Mouse (Mus musculus) ES-E14 (cell line): Measurements from ENCODE around the gene Arid5b. TPM values are rescaled to one million over a fixed set of nuclear protein-coding genes. Genes with fewer than 3 reads are reported as not detected.

Source experiments
- DNase-seq: peaks from one replicate; pipeline ENCODE4 v3.0.0-alpha.2; 2013; ENCODE audit warnings: low read depth, low spot score
- H3K27ac ChIP-seq: 2 replicates; pipeline ENCODE4 v1.5.1; 2012; ENCODE audit warnings: low read depth, mild to moderate bottlenecking, low read length, moderate library complexity, mixed read lengths; ENCODE audit not compliant: poor library complexity, insufficient read depth, severe bottlenecking
- H3K36me3 ChIP-seq: 2 replicates; pipeline ENCODE4 v1.6.1; 2012; ENCODE audit warnings: mild to moderate bottlenecking, low read length, moderate library complexity, mixed read lengths; ENCODE audit not compliant: control insufficient read depth, poor library complexity, insufficient read depth, severe bottlenecking
- H3K4me1 ChIP-seq, 2 experiments: fragments of 150-350 bp in 1 of 2; sonication (generic) in 1 of 2; 2 replicates each; pipeline ENCODE4 v1.6.1; 2012; ENCODE audit warnings: low read length in 2 of 2, mild to moderate bottlenecking in 1 of 2, mixed read lengths in 1 of 2; ENCODE audit not compliant: control insufficient read depth in 2 of 2, insufficient read depth in 2 of 2, poor library complexity in 1 of 2
- H3K4me3 ChIP-seq, 2 experiments: fragments of 150-350 bp in 1 of 2; sonication (generic) in 1 of 2; 2 replicates each; pipeline ENCODE4 v1.5.1; 2012; ENCODE audit warnings: low read length in 2 of 2, low read depth in 1 of 2, mild to moderate bottlenecking in 1 of 2, mixed read lengths in 1 of 2; ENCODE audit not compliant: insufficient read depth in 1 of 2, poor library complexity in 1 of 2, severe bottlenecking in 1 of 2
- H3K9ac ChIP-seq: 2 replicates; pipeline ENCODE4 v1.6.1; 2012; ENCODE audit warnings: low read depth, mild to moderate bottlenecking, low read length, mixed read lengths; ENCODE audit not compliant: poor library complexity, insufficient read depth, severe bottlenecking
- H3K9me3 ChIP-seq: fragments of 150-350 bp; sonication (generic); 2 replicates; pipeline ENCODE4 v1.6.1; 2012; ENCODE audit warnings: low read depth, mild to moderate bottlenecking, low read length; ENCODE audit not compliant: control insufficient read depth, insufficient read depth
- CHD2 ChIP-seq: IDR thresholded peaks from 2 replicates; pipeline ENCODE4 v1.6.1; 2014; ENCODE audit warnings: mild to moderate bottlenecking, low read depth, low read length, inconsistent platforms
- HCFC1 ChIP-seq: IDR thresholded peaks from 2 replicates; pipeline ENCODE4 v1.6.1; 2012; ENCODE audit warnings: low read length, inconsistent platforms, borderline replicate concordance; ENCODE audit not compliant: insufficient read depth
- MAFK ChIP-seq: IDR thresholded peaks from 2 replicates; pipeline ENCODE4 v1.6.1; 2014; ENCODE audit warnings: mild to moderate bottlenecking, low read depth, low read length, inconsistent platforms; ENCODE audit not compliant: insufficient read depth
- ZC3H11A ChIP-seq: IDR thresholded peaks from 2 replicates; pipeline ENCODE4 v1.6.1; 2012; ENCODE audit warnings: low read depth, mild to moderate bottlenecking, inconsistent platforms, low read length, borderline replicate concordance
- ZNF384 ChIP-seq: IDR thresholded peaks from 2 replicates; pipeline ENCODE4 v1.6.1; 2012; ENCODE audit warnings: low read depth, low read length, inconsistent platforms
- in situ Hi-C, 2 experiments: fragments of 600-800 bp; cut with MboI; formaldehyde crosslinking; loops; one replicate each; pipeline ENCODE4 v1.15.1; 2025; ENCODE audit warnings: low sequenced_read_pairs in 2 of 2, inconsistent platforms in 1 of 2; ENCODE audit not compliant: unreplicated experiment in 2 of 2
- total RNA-seq: library from RNA; depleted of rRNA; stranded (reverse); fragments of 300-350 nt; gene quantifications from 2 replicates; pipeline ENCODE4 v1.2.3, GENCODE M21; 2012

Arid5b gene
- total RNA-seq, 1 experiment = 26.2 TPM

GRCm38 (mm10) chr10:68289465-68289864 lies 10.9 kb upstream of the Arid5b start:
- in situ Hi-C loops = loop anchor here in 1 of 2 experiments (10.0 kb wide), 1 partner anchor 115 kb away; no protein-coding TSS in a partner anchor
- Histone ChIP-seq H3K27ac (no peak overlapping the region), H3K4me1 (no peaks in the 10 kb centered on the region), H3K36me3 (no peaks in the 10 kb centered on the region), H3K9ac (no peak overlapping the region), H3K9me3 (no peaks in the 10 kb centered on the region), H3K4me3 (no peak overlapping the region)
- TF ChIP-seq MAFK = no peak
- TF ChIP-seq CHD2 = no peak
- no peak for TF ChIP-seq HCFC1
- no peak for DNase-seq

- Histone ChIP-seq H3K4me3 (peak overlapping the region; percentile 48 to 85; a peak in 3 of 4 replicates), H3K36me3 (no peaks in the 10 kb centered on the region), H3K27ac (no peak overlapping the region), H3K9ac (peak overlapping the region; percentile 27; the same call in 1 of the 2 replicates), H3K4me1 (peaks cover 0 to 4% of the 10 kb centered on the region in 2 experiments; a peak in 3 of 4 replicates), H3K9me3 (no peaks in the 10 kb centered on the region)
- DNase-seq = peak; percentile 87
- in situ Hi-C loops = loop anchor here in 1 of 2 experiments (10.0 kb wide), 1 partner anchor 108 kb away; no protein-coding TSS in a partner anchor
- TF ChIP-seq MAFK (peak; percentile 82), ZNF384 (peak; percentile 11; the same call in 1 of the 2 replicates), ZC3H11A (peak; percentile 57; the same call in 1 of the 2 replicates), CHD2 (no peak), HCFC1 (no peak)
Observed at GRCm38 (mm10) chr10:68282466-68283391, 4.2 kb upstream of the Arid5b start.

GRCm38 (mm10) chr10:68281775-68282106 lies 3.2 kb upstream of the Arid5b start:
- in situ Hi-C loops = loop anchor here in 1 of 2 experiments (10.0 kb wide), 1 partner anchor 107 kb away; no protein-coding TSS in a partner anchor
- TF ChIP-seq CHD2 (no peak), ZNF384 (no peak), HCFC1 (no peak)
- no peak overlapping the region for H3K27ac ChIP-seq
- no peak for DNase-seq
- no peaks in the 10 kb centered on the region for H3K36me3 ChIP-seq
- no peaks in the 10 kb centered on the region for H3K9me3 ChIP-seq
- no peak overlapping the region for H3K9ac ChIP-seq
- no peak overlapping the region for H3K4me3 ChIP-seq
- peaks cover 0 to 4% of the 10 kb centered on the region in 2 experiments; a peak in 3 of 4 replicates for H3K4me1 ChIP-seq

GRCm38 (mm10) chr10:68281076-68281774 lies 2.7 kb upstream of the Arid5b start:
- in situ Hi-C loops = loop anchor here in 1 of 2 experiments (10.0 kb wide), 1 partner anchor 106 kb away; no protein-coding TSS in a partner anchor
- Histone ChIP-seq H3K4me1 (peaks cover 0 to 4% of the 10 kb centered on the region in 2 experiments; a peak in 3 of 4 replicates), H3K27ac (no peak overlapping the region), H3K36me3 (no peaks in the 10 kb centered on the region), H3K9me3 (no peaks in the 10 kb centered on the region), H3K9ac (no peak overlapping the region), H3K4me3 (no peak overlapping the region)
- TF ChIP-seq MAFK (no peak), HCFC1 (no peak), ZC3H11A (no peak), CHD2 (no peak), ZNF384 (no peak)
- DNase-seq = no peak
